Mouse (Mus musculus) brain, embryonic 18.5 days (tissue): ENCODE measurements at regions not wholly inside any gene's neighbourhood (a gene's known extent, or its start where the extent isn't known, plus 50 kb on each side); places are given as distances from the start of the nearest gene placed in this dataset.
"Not testable (repeated sequence)": the region's sequence is repeated elsewhere in the genome, so short reads cannot be mapped to it uniquely, and the experiment has no call there.

ENCODE experiments used
- DNase-seq: peaks from one replicate; pipeline ENCODE4 v3.0.0-alpha.2; 2012; ENCODE audit warnings: low read depth, low spot score

- no peak for DNase-seq
Measured at GRCm38 (mm10) chr1:146955688-146956214, 461.2 kb downstream of the Brinp3 start.

- no peak for DNase-seq
Measured at GRCm38 (mm10) chr1:146956347-146956746, 461.8 kb downstream of the Brinp3 start.

DNA sequence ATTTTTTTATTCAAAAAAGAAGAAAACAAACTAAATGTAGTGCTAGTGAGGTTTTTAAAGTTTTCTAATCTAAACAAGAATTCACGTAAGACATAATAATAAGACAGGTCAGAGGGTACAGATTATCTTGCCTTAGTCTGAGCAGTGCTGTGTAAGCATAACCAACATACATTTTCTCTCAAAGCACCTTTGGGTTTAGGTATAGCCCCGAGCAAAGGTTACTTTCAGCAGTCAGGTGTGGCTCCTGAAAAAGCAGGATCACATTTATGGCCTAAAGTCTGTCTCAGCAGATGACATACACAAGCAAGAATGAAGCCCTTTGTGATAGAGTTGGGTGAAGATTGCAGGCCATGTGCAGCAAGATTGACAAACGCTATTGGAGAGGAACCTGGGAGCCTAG is 465.9 kb downstream of the Brinp3 start:
- DNase-seq: no peak

GRCm38 (mm10) chr1:146967534-146967933 is 473.0 kb downstream of the Brinp3 start:
- no peak for DNase-seq

DNA sequence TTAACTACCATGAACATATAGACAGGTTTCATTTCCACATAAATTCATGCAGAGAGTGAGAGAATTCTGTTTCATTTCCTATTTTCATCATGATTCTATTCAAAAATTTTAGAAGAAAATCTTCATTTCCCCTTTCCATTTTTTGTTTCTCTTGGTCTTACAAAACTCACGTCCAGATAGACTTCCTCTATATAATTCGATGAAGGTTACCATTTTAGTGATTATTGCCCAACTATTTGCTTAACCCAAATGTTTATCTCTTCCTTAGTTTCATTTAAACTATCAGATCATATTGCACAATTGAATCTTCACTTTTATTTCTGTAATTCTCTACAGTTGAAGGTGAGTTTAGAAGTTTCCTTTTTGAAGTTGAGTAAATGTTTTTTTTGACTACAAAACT is 473.4 kb downstream of the Brinp3 start:
- no peak for DNase-seq

DNA sequence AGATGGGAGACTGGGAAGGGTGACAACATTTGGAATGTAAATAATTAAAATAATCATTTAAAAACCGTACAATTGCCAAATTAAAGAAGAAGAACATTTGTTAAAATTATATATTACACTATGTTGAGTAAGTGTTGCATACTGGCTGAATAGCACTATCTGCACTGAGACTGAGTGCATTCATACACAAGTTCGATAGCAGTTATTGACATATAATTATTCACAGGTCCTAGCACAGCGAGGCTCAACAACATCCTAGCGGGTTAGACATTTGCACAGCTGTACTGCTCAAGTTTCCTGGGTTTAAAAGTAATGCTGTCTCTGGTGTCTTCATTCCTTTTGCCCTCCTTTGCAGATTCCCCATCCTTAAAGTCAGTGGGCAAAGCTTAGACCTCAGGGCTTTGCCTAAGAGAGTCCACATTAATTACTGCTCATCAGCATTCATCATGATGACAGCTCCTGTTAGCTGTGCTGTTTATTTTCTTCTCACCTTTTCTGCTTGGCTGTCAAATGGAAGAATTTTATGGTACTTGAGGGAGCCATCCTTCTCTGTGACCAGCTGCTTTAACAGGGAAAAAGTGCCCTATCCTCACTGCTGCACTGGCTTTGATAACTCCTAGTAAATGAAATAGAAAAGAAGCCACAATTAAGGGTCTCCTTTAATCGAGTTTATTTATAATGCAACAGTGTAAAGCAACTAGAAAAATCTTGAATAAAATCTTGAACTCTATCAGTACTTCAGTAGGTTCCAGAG is 489.1 kb downstream of the Brinp3 start:
- DNase-seq: no peak

GRCm38 (mm10) chr1:147000018-147000417 is 505.5 kb downstream of the Brinp3 start:
- DNase-seq: no peak

DNA sequence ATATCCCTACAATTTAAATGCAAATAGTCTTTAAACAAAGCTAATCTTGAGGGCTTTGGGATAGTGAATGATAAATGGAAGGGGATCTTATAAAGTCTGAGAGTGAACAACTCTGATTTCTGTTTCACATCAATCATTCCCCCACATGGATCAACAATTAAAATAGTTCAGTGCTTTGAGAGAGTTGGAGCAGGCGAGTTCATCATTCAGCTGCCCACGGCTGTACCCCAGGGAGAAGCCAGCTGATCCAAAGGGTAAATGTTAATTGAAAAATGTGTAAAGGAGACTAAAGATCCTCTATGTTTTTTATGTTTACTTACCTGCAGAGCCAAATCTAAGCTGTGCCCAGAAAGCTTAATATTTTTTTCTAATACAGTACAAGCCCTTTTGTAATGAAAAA is 553.2 kb downstream of the Brinp3 start:
- DNase-seq: no peak

- DNase-seq: no peak
Measured at GRCm38 (mm10) chr1:147058504-147058903, 563.9 kb downstream of the Brinp3 start.

- DNase-seq: no peak
Measured at GRCm38 (mm10) chr1:147074166-147074565, 579.6 kb downstream of the Brinp3 start.

DNA sequence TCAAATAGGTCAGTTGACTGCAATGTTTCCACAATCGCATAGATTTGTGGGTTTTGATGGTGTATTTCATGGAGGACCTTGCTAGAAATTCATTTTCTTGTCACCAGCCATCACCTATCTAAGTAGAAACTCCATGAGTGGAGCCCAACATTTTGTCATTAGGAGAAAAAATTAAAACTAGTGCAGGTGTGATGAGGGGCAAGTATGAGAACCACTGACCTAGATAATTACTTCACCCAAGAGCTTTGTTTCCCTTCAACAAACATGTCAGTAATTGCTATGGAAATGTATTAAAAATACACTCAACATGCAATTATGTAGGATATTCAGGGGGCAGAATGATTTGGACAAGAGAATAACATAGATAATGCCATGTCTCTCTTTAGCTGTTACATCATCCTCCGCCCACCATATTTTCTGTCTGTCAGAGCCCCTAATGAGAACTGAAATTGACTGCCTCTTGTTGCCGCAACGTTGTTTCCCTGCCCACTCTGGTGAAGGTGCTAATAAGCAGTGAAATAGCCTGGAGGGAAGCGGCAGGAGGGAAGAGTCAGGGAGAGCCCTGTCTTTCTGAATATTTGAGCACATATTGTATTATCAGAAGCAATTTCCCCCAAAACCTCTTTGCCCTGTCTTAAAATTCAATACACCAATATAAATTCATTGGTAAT is 589.7 kb downstream of the Brinp3 start:
- DNase-seq: no peak

GRCm38 (mm10) chr1:147125541-147125940 is 631.0 kb downstream of the Brinp3 start:
- no peak for DNase-seq

GRCm38 (mm10) chr1:147138176-147138575 is 643.6 kb downstream of the Brinp3 start:
- no peak for DNase-seq

GRCm38 (mm10) chr1:147175350-147175749 is 680.8 kb downstream of the Brinp3 start:
- no peak for DNase-seq

- DNase-seq: peak; percentile 18
Measured at GRCm38 (mm10) chr1:147186799-147187198, 692.2 kb downstream of the Brinp3 start.

DNA sequence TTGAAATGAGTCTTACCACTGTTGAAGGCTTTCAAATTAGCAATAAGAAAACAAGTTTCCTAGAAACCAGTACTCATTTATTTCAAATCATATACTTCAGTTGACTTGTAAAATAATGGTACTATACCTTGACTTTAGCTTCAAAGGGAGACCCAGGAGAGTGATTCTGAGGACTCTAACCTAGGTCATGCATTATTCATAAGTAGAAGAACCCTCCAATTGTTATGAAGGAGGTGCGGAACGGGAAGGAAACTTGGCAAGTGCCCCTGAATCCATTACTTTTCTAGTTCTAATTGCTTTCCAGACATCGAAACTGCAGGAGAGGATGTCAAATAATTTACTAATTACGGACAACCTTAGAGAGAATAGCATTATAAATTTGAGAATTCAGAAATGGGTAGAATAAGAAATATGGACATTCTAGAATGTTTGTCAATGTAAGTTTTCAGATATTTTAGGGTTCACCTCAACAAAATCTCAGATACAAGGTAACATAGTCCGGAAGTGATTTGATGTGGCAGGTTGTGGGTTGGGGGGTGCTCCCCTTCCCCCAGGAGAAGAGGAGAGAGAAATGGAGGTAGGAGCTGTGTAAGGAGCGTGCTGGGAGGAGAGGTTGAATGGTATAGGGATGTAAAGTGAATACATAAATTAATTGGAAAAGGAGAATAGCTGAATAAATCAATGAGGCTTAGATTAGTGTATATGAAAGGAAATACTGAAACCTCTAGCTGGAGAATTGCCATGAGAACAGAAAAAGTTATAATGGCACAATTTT is 692.9 kb downstream of the Brinp3 start:
- DNase-seq: no peak

- DNase-seq: not testable (repeated sequence)
Measured at GRCm38 (mm10) chr1:147199959-147200358, 705.4 kb downstream of the Brinp3 start.

DNA sequence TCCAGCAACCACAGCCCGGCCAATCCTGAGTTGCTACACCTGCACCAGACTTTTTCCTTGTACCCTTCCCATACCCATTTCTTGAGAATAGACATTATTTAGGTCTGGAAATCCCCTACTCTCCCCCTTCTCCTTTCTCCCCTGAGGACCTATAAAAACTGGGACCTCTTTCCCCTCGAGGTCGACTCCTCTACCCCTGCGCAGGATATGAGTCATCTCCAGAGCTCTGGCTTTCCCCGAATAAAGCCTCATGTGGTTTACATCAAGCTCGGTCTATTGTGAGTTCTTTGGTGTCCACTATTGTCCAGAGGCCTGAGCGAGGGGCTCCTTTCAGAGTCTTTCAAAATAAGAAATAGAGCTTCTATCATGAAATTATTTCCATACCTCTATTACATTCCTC is 720.3 kb downstream of the Brinp3 start:
- not testable (repeated sequence) for DNase-seq

DNA sequence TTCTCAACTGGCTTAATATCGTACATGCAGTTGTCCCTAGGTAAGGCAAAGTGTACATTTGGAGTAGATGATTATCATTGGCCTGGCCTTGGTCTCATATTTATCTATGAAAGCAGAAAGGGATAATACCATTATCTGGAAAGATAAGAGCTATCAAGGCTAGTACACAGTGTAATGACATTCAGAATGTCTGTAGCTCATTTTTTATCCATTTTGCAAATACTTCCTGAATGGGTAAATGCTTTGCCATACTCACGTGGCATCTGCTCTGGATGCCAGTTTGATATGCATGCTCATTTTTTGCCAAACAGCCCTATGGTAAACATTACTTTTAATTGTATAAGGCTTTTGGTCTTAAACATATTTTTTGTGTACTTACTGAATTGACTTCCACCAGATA is 723.4 kb downstream of the Brinp3 start:
- DNase-seq: no peak

- DNase-seq: no peak
Measured at GRCm38 (mm10) chr1:147219438-147219837, 724.9 kb downstream of the Brinp3 start.

- no peak for DNase-seq
Measured at GRCm38 (mm10) chr1:147223232-147223925, 728.8 kb downstream of the Brinp3 start.

DNA sequence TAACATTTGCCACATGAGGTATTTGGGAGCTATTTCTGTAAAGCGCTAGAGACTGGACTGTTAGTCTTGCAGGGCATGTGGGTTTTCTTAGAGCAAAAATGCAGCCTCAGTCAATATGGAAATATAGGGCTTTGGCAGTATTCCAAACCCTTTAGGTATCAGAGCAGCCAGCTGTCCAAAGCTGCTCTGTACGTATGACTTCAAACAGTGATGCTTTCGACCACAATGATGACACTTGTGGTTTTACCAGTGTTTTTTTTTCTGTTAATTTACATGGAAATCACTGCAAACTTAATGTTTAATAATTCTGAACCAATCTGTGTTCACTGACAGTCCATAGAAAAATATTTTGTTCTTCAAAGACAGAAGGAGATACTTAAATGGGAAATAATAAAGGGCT is 743.0 kb downstream of the Brinp3 start:
- DNase-seq: no peak
